Comparison of ENCODE assay signal across 10 mouse cellular contexts in genomic region chr16:10534567-10534966, GRCm38 (mm10). TPM values are rescaled to one million over a fixed set of nuclear protein-coding genes. Genes with fewer than 3 reads are reported as not detected.
DNase-seq lines count a peak whose midpoint lies in the region; ATAC-seq and TF ChIP-seq lines count a peak whose summit lies in the region.
"Had no signal": no experiment of that assay in that cellular context is flagged by ENCODE, and none has a peak within 500 bp of the region (broad histone marks: within the 10 kb centered on the region; RNA-seq: fewer than 3 reads in every experiment).

No protein-coding gene starts in this region.

- H3K27ac ChIP-seq in left cerebral cortex, adult 2 months, result no peak overlapping the region
- H3K27ac ChIP-seq: layer of hippocampus, adult 2 months had no signal

- peak; percentile 29 for DNase-seq in adrenal gland, postnatal 10 days
- no peak for DNase-seq in adrenal gland, adult 8-10 months
- peak; percentile 92 for DNase-seq in left cerebral cortex, postnatal 4 days
- DNase-seq in left cerebral cortex, adult 2 months (ENCODE audit: extremely low spot score in 1 of 2, low spot score in 2 of 2), result no peak
- DNase-seq in cerebellum, adult 8-10 months, result peak; percentile 52
- peak; percentile 81 for DNase-seq in gastrocnemius, postnatal 14 days
- DNase-seq in thymus, adult 18-20 months, result no peak
- DNase-seq: liver had no signal

- TF ChIP-seq CTCF in left cerebral cortex, adult 2 months (IDR thresholded peaks at IDR 0.05), result no peak

- ATAC-seq in megakaryocyte-erythroid progenitor cell, adult 5-6 weeks (replicated peaks; ENCODE audit: low FRiP score, low TSS enrichment, poor library complexity, severe bottlenecking), result no peak

- intact Hi-C loops in left cerebral cortex, postnatal 4 days (cut with DNase I), result no loop called here
- intact Hi-C loops in left cerebral cortex, adult 2 months (cut with DNase I), result no loop called here
- intact Hi-C loops in gastrocnemius, postnatal 14 days (cut with DNase I; ENCODE audit: low total_unique reads), result no loop called here

- no peak overlapping the region for H3K4me3 ChIP-seq in left cerebral cortex, adult 2 months
- H3K4me3 ChIP-seq: layer of hippocampus, adult 2 months had no signal

RNA-seq across cellular contexts. Expression of gene Dexi, which starts 8.3 kb away (rescaled TPM):
- total RNA-seq in adrenal gland, postnatal 10 days (2021), result 10 to 100 TPM; 16.3 to 18.0 TPM
- 10 to 100 TPM; 21.3 to 29.9 (median 25.9) TPM for total RNA-seq in adrenal gland, adult 8-10 months (2022)
- total RNA-seq in left cerebral cortex, postnatal 4 days (2021), result 10 to 100 TPM; 22.2 to 22.3 TPM
- total RNA-seq in left cerebral cortex, adult 2 months (2021), result 10 to 100 TPM; 68.7 to 72.3 TPM
- 10 to 100 TPM; 25.9 to 26.0 TPM for total RNA-seq in gastrocnemius, postnatal 14 days (2021)
- 12.5 and 13.2 TPM in 2 replicates for total RNA-seq in megakaryocyte-erythroid progenitor cell, adult 5-6 weeks (2014; fragmentation: Nextera tagmentation)
- 1.8 and 3.2 TPM in 2 replicates for total RNA-seq in megakaryocyte-erythroid progenitor cell, adult 5-6 weeks (2017)

RNA-seq across cellular contexts. Expression of gene Clec16a, which starts 10.6 kb away (rescaled TPM):
- 10 to 100 TPM; 35.0 to 35.7 TPM for total RNA-seq in adrenal gland, postnatal 10 days (2021)
- 10 to 100 TPM; 37.2 to 55.9 (median 51.3) TPM for total RNA-seq in adrenal gland, adult 8-10 months (2022)
- 10 to 100 TPM; 59.0 to 66.1 TPM for total RNA-seq in left cerebral cortex, postnatal 4 days (2021)
- total RNA-seq in left cerebral cortex, adult 2 months (2021), result 100 to 1,000 TPM; 105 to 106 TPM
- total RNA-seq in gastrocnemius, postnatal 14 days (2021), result 10 to 100 TPM; 26.2 to 28.4 TPM
- 13.2 and 20.9 TPM in 2 replicates for total RNA-seq in megakaryocyte-erythroid progenitor cell, adult 5-6 weeks (2014; fragmentation: Nextera tagmentation)
- 6.3 and 13.6 TPM in 2 replicates for total RNA-seq in megakaryocyte-erythroid progenitor cell, adult 5-6 weeks (2017)

RNA-seq across cellular contexts. Expression of gene Ciita, which starts 54.7 kb away (rescaled TPM):
- 1 to 10 TPM; 1.6 to 2.8 TPM for total RNA-seq in adrenal gland, postnatal 10 days (2021)
- 1 to 10 TPM; 1.8 to 6.0 (median 4.7) TPM for total RNA-seq in adrenal gland, adult 8-10 months (2022)
- total RNA-seq in left cerebral cortex, postnatal 4 days (2021), result under 1 TPM in 1 of 2 experiments, not detected in 1; 0.10 TPM
- under 1 TPM in 1 of 2 experiments, not detected in 1; 0.18 TPM for total RNA-seq in left cerebral cortex, adult 2 months (2021)
- total RNA-seq in gastrocnemius, postnatal 14 days (2021), result under 1 TPM; 0.14 to 0.22 TPM
- total RNA-seq in megakaryocyte-erythroid progenitor cell, adult 5-6 weeks (2014; fragmentation: Nextera tagmentation), result 1.8 TPM in 1 of 2 replicates, not detected in the other
- 0.70 and 1.3 TPM in 2 replicates for total RNA-seq in megakaryocyte-erythroid progenitor cell, adult 5-6 weeks (2017)

Comparison
In these comparisons a context has a peak if more than half of its experiments do, and no peak if none do; other contexts are left out.
1. DNase-seq: peak in adrenal gland, postnatal 10 days (single experiment), left cerebral cortex, postnatal 4 days (single experiment), cerebellum, adult 8-10 months (single experiment) and gastrocnemius, postnatal 14 days (single experiment); none in adrenal gland, adult 8-10 months (single experiment), left cerebral cortex, adult 2 months (0 of 2) and thymus, adult 18-20 months (0 of 2).